Mouse (Mus musculus): ENCODE results near the gene Fxyd1.
A peak's percentile ranks its signal among the peaks of the same experiment; 100 is the strongest.

The Fxyd1 gene

DNA sequence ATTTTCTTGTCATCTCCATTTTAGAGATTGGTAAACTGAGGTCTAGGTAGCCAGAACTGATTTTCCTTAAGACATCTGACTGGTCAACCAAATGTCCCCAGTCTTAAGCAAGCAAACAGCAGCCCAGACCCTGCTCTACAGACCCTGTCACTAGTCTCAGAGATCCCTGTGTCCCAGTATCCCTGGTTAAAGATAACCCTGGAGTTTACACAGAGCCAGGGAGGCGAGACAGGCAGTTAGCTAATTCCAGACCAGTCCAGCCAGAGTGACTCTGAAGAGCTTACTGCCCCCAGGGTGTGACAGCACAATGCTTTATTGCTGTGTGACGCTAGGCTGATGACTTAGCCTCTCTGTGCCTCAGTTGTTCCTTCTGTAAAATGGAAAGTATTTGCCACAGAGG is at the start of gene Fxyd1:
Gene Fxyd1 (minus strand): TSS at position 129 of the 400 bp plus-strand sequence.
- DNase-seq (ENCODE audit: low spot score in 2 of 2), result no peak

DNA sequence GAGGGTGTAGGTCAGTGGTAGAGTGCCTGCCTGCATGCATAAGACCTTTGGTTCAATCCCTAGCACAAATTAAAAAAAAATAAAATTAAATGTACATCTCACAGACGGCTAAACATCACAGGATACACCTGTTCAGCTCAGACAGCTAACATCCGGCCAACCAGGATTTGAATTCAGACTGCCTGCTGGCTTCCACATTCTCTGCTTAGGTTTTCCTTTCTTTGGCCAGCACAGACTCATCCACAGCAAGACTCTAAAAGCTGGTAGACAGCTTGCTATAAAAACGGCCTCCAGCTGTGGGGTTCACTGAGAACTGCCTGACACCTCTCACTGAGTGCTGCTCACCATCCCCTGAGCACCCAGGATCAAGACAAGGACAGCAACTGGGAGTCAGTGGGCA is 49.2 kb upstream of the Fxyd1 start:
- no peak for DNase-seq (ENCODE audit: low spot score in 2 of 2)

DNA sequence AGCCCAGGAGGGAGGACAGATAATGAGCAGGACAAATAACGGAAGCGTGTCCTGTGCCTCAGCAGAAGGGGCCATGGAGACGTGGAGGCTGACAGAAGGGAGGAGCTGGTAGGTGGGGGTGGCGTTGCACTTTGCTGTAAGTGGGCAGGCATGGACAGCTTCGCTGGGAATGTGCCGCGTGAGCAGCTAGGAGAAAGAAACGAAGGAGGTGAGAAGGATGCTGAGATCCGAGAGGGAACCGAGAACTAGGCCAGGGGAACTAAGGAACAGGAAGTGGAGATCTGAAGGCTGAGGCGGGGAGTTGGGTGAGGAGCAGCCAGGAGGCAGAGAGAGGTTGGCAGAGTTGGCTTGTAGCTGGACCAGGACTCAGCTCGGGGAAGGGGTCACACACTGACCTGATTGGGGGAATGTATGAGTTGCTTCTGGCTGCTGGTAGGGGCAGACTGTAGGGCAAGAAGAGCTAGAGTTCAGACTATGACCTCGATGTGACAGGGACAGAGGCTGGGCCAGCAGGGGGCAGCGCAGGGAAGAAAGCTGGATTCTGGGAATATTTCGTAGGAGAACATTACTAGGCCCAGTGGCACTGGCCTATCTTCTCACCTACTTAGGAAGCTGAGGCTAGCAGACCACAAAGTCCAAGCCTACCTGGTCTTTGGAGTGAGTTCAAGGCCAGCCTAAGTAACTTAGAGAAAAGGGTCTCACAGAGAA is 48.2 kb upstream of the Fxyd1 start:
- DNase-seq (ENCODE audit: low spot score in 2 of 2), result no peak

- DNase-seq (ENCODE audit: low spot score in 2 of 2), result no peak
Measured at GRCm38 (mm10) chr7:31100786-31101185, 43.8 kb upstream of the Fxyd1 start.

- no peak for DNase-seq (ENCODE audit: low spot score in 2 of 2)
Measured at GRCm38 (mm10) chr7:31099612-31099982, 42.6 kb upstream of the Fxyd1 start.

- peak in 1 of 2 experiments; percentile 33 for DNase-seq (ENCODE audit: low spot score in 2 of 2)
Measured at GRCm38 (mm10) chr7:31098697-31099611, 42.0 kb upstream of the Fxyd1 start.

- DNase-seq (ENCODE audit: low spot score in 2 of 2), result peak; percentile 84 to 91
Measured at GRCm38 (mm10) chr7:31097583-31098248, 40.7 kb upstream of the Fxyd1 start.

DNA sequence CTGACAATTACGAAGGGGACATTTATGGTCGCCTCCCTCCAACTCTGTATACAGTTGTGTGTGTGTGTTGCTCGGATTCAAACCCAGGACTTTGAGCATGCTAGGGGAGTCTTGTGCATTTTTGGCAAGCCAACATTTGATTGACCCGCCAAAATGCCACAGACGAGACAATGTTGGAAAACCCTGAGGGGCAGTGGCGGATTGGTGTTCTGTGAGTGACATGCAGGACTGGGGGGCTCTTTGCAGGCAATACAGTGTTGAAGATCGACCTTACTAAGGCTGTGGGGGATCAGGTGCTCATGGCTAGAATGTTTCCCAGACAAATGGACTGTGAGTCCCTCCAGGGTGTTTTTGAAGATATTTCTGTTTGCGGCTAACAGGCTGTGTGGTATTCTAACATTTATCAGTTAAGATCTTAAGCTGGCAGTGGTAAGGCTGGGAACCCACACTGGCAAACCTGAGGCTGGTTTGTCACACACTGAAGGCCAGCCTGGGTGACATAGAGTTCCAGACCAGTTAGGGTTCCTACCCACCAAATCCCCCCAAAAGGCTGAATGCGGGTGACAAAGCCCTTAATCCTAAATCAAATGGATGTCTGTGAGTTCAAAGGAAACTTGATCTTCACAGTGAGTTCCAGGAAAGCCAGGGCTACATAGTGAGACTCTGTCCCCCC is 40.0 kb upstream of the Fxyd1 start:
- DNase-seq (ENCODE audit: low spot score in 2 of 2), result no peak

GRCm38 (mm10) chr7:31094774-31095501 is 37.9 kb upstream of the Fxyd1 start:
- no peak for DNase-seq (ENCODE audit: low spot score in 2 of 2)

GRCm38 (mm10) chr7:31089721-31090120 is 32.7 kb upstream of the Fxyd1 start:
- DNase-seq (ENCODE audit: low spot score in 2 of 2), result no peak

- no peak for DNase-seq (ENCODE audit: low spot score in 2 of 2)
Measured at GRCm38 (mm10) chr7:31088206-31088605, 31.2 kb upstream of the Fxyd1 start.

DNA sequence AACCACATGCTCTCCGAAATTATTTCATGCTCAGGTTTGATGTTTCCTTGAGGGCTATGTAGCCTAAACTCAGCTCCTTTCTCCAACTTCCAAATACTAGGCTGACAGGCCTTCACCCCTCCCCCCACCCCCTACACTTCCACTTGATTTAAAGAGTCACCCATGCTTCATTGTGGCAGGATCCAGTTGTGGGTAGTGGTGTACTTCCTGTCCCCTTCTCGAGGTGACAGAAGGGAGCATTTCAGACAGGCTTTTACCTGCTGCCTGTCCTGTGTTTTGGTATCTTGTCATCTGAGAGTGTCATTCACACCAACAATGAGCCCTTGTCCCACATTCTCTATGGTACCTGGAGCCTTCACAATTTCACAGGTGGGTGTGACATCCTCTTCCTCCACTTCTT is 30.3 kb upstream of the Fxyd1 start:
- no peak for DNase-seq (ENCODE audit: low spot score in 2 of 2)

GRCm38 (mm10) chr7:31086175-31086755 is 29.3 kb upstream of the Fxyd1 start:
- DNase-seq (ENCODE audit: low spot score in 2 of 2), result no peak

DNA sequence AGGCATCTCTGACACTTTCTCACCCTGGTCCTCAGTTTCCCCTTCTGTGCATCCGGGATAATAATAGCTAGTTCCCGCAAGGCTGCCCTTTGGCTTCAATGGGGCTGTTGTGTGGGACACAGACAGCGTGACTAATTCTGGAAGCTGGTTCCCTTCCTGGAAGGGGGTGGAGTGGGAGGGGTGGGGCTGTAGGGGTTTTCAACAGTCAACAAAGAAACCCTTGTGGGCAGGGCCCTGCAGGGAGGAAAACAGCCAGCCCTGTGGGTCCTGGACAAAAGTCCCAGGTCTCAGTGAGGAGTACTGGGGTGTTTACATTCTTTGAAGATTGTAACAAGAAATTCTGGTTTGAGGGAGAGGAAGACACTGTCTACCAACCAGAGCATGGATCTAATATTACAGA is 28.2 kb upstream of the Fxyd1 start:
- DNase-seq (ENCODE audit: low spot score in 2 of 2), result no peak

- DNase-seq (ENCODE audit: low spot score in 2 of 2), result no peak
Measured at GRCm38 (mm10) chr7:31084140-31084539, 27.1 kb upstream of the Fxyd1 start.

GRCm38 (mm10) chr7:31082831-31083588 is 26.0 kb upstream of the Fxyd1 start:
- no peak for DNase-seq (ENCODE audit: low spot score in 2 of 2)

GRCm38 (mm10) chr7:31082106-31082505 is 25.1 kb upstream of the Fxyd1 start:
- no peak for DNase-seq (ENCODE audit: low spot score in 2 of 2)

DNA sequence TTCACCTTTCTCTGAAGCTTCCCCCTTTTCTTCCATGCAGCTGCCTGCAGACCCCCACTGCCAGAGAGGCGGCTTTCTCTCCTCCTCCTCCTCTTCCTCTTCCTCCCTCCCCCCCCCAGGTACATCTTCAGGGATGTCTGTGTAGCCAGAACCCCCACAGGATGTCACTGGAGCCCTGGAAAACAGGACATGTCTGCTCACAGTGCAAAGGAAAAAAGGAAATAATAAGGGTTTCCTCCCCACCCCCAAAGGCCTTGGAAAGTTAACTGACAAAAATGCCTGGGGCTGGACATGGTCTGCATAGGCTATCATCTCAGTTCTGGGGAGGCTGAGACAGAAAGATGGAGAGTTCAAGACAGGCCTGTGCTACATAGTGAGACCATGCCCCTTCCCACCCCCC is 24.1 kb upstream of the Fxyd1 start:
- DNase-seq (ENCODE audit: low spot score in 2 of 2), result no peak

DNA sequence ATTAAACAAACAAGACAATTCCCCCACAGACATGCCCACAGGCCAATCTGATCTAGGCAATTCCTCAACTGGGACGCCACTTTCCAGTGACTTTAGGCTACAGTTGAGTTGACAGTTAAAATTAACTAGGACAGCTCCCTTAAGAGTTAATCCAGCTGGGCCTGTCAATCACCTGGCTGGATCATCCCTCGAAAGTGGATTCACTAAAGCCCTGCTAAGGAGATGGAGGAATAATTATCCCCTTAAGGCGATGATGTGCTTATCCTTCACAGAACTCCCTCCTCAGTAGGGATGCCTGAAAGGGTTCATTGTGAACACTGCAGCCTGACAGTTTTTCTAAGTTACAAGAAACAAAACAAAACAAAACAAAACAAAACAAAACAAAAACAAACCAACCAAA is 23.6 kb upstream of the Fxyd1 start:
- DNase-seq (ENCODE audit: low spot score in 2 of 2), result no peak

DNA sequence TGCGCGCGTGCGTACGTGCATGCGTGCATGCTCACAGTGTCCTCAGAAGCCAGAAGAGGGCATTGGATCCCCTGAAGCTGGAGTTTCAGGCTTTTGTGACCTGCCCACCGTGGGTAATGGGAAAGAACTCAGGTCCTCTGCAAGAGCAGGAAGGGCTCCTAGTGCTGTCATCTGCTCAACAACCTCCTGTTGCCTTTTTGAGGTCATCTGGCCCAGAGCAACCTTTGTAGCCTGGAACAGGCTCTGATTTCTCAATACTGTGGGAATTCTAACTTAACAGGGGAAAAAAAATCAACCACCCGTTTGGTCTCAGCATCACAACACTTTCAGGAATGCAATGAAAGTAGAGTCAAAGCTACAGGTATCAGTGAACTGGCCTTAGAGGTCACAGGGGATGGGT is 22.7 kb upstream of the Fxyd1 start:
- DNase-seq (ENCODE audit: low spot score in 2 of 2), result no peak

Data from spleen, postnatal 4 days (tissue).